Mouse (Mus musculus): ENCODE data around the gene Tnks1bp1.

DNA sequence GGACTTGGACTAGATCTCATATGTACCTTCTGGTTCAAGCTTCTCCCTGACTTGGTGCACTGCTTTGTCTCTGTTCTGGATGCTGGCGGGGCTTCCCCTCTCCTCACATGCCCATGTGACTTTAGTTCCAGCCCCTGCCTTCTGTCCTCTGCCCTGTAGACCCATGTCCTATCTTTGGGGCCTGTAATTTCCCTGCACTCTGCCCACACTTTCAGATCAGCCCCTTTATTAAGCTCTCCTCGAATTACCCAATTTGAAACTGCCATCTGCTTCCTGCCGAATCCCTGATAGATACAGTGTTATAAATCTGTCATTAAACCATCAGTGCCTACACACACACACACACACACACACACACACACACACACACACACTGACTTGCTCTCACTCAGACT lies 33.2 kb upstream of the Tnks1bp1 start:
- TF ChIP-seq CTCF (IDR thresholded peaks at IDR 0.05; ENCODE audit: low read depth), result no peak
- no peak for TF ChIP-seq EP300 (optimal IDR thresholded peaks at IDR 0.05)

All from stomach, postnatal 0 days (tissue).